Mouse (Mus musculus) mouse trophoblast stem cell (cell line): ENCODE data around the gene Sox12.

Experiments
- in situ Hi-C, 2 experiments: fragments of 300-500 bp; cut with MseI, MboI; formaldehyde crosslinking; loops; 2 replicates in 1 of 2; 3 replicates in 1 of 2; pipeline ENCODE4 v1.15.1; 2025

Sox12 gene

GRCm38 (mm10) chr2:152406126-152406525, 8.3 kb upstream of the Sox12 start:
- in situ Hi-C loops = no loop called here

GRCm38 (mm10) chr2:152399122-152399542, 1.3 kb upstream of the Sox12 start:
- in situ Hi-C loops = no loop called here

- in situ Hi-C loops = no loop called here
Observed at GRCm38 (mm10) chr2:152398691-152399090, 828 bp upstream of the Sox12 start.

GRCm38 (mm10) chr2:152397004-152397589, 766 bp downstream of the Sox12 start:
- in situ Hi-C loops = no loop called here

- in situ Hi-C loops = no loop called here
Observed at GRCm38 (mm10) chr2:152396110-152397003, 1.5 kb downstream of the Sox12 start.

GRCm38 (mm10) chr2:152395271-152395920, 2.5 kb downstream of the Sox12 start:
- in situ Hi-C loops = no loop called here

GRCm38 (mm10) chr2:152393225-152394017, 4.4 kb downstream of the Sox12 start:
- in situ Hi-C loops = no loop called here

- in situ Hi-C loops = no loop called here
Observed at GRCm38 (mm10) chr2:152392786-152393185, 5.1 kb downstream of the Sox12 start.

- in situ Hi-C loops = no loop called here
Observed at GRCm38 (mm10) chr2:152384191-152384590, 13.7 kb downstream of the Sox12 start.

- in situ Hi-C loops = no loop called here
Observed at GRCm38 (mm10) chr2:152376345-152376741, 21.5 kb downstream of the Sox12 start, which contains the start of gene Nrsn2. TSS of gene Nrsn2 (minus strand) at chr2:152376638.

GRCm38 (mm10) chr2:152375652-152376344, 22.1 kb downstream of the Sox12 start:
- in situ Hi-C loops = no loop called here

GRCm38 (mm10) chr2:152373547-152373946, 24.3 kb downstream of the Sox12 start:
- in situ Hi-C loops = no loop called here

- in situ Hi-C loops = no loop called here
Observed at GRCm38 (mm10) chr2:152372661-152373060, 25.2 kb downstream of the Sox12 start.

GRCm38 (mm10) chr2:152372104-152372503, 25.8 kb downstream of the Sox12 start:
- in situ Hi-C loops = no loop called here

GRCm38 (mm10) chr2:152368532-152369140, 29.2 kb downstream of the Sox12 start:
- in situ Hi-C loops = no loop called here

GRCm38 (mm10) chr2:152367917-152368316, 29.9 kb downstream of the Sox12 start:
- in situ Hi-C loops = no loop called here

GRCm38 (mm10) chr2:152363245-152364147, 34.4 kb downstream of the Sox12 start:
- in situ Hi-C loops = no loop called here

- in situ Hi-C loops = no loop called here
Observed at GRCm38 (mm10) chr2:152361193-152361592, 36.7 kb downstream of the Sox12 start.

- in situ Hi-C loops = no loop called here
Observed at GRCm38 (mm10) chr2:152360271-152360775, 37.5 kb downstream of the Sox12 start.
